Mouse (Mus musculus): ENCODE data around the gene Tead4.

GRCm38 (mm10) chr6:128338876-128339275, 38.3 kb upstream of the Tead4 start:
- TF ChIP-seq CTCF (IDR thresholded peaks at IDR 0.05) = no peak
- no peak for TF ChIP-seq POLR2A (IDR thresholded peaks at IDR 0.05; ENCODE audit: insufficient read depth, low read depth, low read length)
